Mouse (Mus musculus) bone marrow macrophage, adult 2 months (primary cell): ENCODE results near the gene Homer1.

Experiments
- CTCF ChIP-seq: IDR thresholded peaks from 2 replicates; pipeline ENCODE4 v1.5.1; 2012; ENCODE audit warnings: low read depth, mild to moderate bottlenecking, low read length, moderate library complexity
- POLR2A ChIP-seq: IDR thresholded peaks from 2 replicates; pipeline ENCODE4 v1.6.1; 2012; ENCODE audit warnings: mild to moderate bottlenecking, low read depth, low read length, borderline replicate concordance

DNA sequence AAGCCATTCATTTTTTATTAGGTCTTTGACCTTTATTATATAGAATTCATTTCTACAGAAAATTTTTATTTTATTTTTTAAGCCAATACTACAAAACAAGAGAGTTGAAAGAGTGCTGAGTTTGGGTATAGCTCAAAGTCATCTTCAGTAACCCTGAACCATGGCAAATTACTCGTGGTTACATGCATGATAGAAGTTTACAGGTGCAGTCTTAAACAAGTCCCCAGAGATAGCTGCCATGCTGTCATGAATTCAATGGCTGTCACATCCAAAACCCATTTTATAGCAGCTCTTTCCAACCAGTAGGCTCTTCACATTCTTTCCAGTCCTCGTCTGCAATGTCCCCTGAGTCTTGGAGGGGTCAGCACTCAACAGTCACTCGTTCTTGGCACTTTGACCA is 26.9 kb downstream of the Homer1 start:
- no peak for TF ChIP-seq POLR2A
- TF ChIP-seq CTCF, result no peak
